Mouse (Mus musculus): ENCODE measurements at regions not wholly inside any gene's neighbourhood (a gene's known extent, or its start where the extent isn't known, plus 50 kb on each side); places are given as distances from the start of the nearest gene placed in this dataset.

DNA sequence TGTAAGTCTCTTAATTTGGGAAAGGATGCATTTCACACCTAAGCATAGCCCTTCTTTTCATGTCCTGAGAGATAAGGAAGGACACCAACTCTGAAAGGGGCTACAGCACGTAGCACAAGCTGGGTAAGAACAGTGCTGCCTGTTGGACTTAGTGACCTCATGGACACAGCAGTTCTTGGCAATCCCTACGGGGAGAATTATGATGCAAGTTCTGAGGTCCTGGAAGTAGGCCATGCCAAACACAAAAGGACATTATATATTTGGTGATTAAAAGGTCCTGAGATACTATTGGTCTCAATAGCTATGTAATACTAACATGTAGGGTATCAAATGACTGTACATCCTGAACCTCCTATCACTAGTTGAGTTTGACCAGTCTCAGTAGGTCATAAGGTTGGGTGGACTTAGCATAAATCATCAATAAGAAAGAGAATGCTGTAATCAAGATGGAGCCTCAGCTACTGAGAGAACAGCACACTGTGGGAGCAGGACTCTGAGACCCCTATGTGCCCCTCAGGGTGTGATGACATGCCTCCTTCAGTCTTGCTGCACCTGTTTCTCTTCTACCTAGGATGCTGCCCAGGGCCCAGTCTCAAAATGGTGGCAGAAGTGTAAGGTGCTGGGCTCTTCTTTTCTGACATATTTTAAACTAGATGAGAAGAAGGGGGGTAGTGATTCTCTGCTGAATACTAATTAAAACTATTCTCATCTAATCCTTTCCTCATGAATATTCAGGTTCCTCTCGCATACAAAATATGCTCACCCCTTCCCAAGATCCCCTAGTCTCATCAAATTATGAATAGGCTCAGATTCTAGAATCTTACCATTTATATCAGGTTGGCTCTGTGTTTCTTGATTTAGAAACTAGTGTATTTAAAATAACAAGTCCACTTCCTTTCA is 277.5 kb upstream of the Camk1g start:
- TF ChIP-seq POLR2A (IDR thresholded peaks at IDR 0.05; ENCODE audit: borderline replicate concordance, extremely low read depth, insufficient read depth, insufficient read length, poor library complexity, severe bottlenecking) = no peak
- TF ChIP-seq CTCF (IDR thresholded peaks at IDR 0.05; ENCODE audit: borderline replicate concordance, extremely low read depth, insufficient read depth, insufficient read length) = no peak
